Mouse (Mus musculus): Measurements from ENCODE around the gene Osm.

DNA sequence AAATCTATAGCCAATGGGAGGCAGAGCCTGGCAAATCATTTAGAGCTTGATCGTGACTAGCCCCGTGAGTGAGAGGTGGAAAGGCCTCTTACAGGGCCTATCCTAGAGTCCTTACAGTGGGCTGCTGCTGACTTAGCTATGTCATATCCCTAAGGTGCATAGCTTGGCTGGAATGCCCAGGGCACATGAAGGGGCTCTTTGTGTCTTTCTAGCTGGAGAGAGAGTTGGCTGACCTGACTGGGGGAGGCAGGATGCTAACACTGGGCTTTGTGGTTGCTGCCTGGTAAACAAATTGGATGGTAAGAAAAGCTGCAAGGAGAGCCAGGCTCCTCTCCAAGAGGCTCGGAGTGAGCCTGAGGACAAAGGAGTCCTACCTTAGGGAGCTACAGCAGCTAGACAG lies 43.5 kb upstream of the Osm start:
- TF ChIP-seq CTCF (IDR thresholded peaks at IDR 0.05) (no peak), POLR2A (IDR thresholded peaks at IDR 0.05; ENCODE audit: insufficient read depth, low read depth, low read length) (no peak), EP300 (IDR thresholded peaks at IDR 0.05; ENCODE audit: insufficient read depth, low read depth, low read length) (no peak)
